In genomic region chr4:134914122-134914863, GRCm38 (mm10) we compare ENCODE assay signal across 8 mouse cellular contexts. TPM values are rescaled to one million over a fixed set of nuclear protein-coding genes. Genes with fewer than 3 reads are reported as not detected.
A peak's percentile ranks its signal among the peaks of the same experiment; 100 is the strongest.
DNase-seq lines count a peak whose midpoint lies in the region; ATAC-seq lines count a peak whose summit lies in the region.

No protein-coding gene starts in this region.

- no peaks in the 10 kb centered on the region for H3K27me3 ChIP-seq in kidney, embryonic 14.5 days (ENCODE audit: control insufficient read depth, insufficient read depth, low read length)

- peak overlapping the region; percentile 81 for H3K27ac ChIP-seq in kidney, embryonic 14.5 days (ENCODE audit: low read depth, low read length)

- no peak for DNase-seq in kidney, postnatal 14 days
- DNase-seq in adipocyte (ENCODE audit: low spot score), result peak; percentile 25
- peak; percentile 64 for DNase-seq in lung, postnatal 25 days (ENCODE audit: low spot score)
- no peak for DNase-seq in ovary, postnatal 36 days (ENCODE audit: low spot score)
- no peak for DNase-seq in urinary bladder, adult 2 months (ENCODE audit: low spot score)
- no peak for DNase-seq in B cell, adult 2 months

- H3K4me2 ChIP-seq in kidney, embryonic 14.5 days (replicated peaks; ENCODE audit: low read depth, low read length), result peak overlapping the region; percentile 72

- no peaks in the 10 kb centered on the region for H3K9me3 ChIP-seq in kidney, embryonic 14.5 days (ENCODE audit: control insufficient read depth, low read length)

- peak overlapping the region; percentile 83 for H3K9ac ChIP-seq in kidney, embryonic 14.5 days (ENCODE audit: low read depth, low read length)

- H3K4me3 ChIP-seq in kidney, embryonic 14.5 days (ENCODE audit: low read length), result peak overlapping the region; percentile 74

- H3K36me3 ChIP-seq in kidney, embryonic 14.5 days (ENCODE audit: control insufficient read depth, insufficient read depth, low read length), result peaks cover 8% of the 10 kb centered on the region

- 1% methylated on average over 43 of the region's 43 CpGs for WGBS in kidney, embryonic 14.5 days

- ATAC-seq in kidney, embryonic 14.5 days (ENCODE audit: low FRiP score, low TSS enrichment), result peak; percentile 28
- peak; percentile 11 to 29; a peak in 1 of 4 replicates for ATAC-seq in hematopoietic stem cell, adult 5-6 weeks (replicated peaks in 1 of 2; ENCODE audit: insufficient read depth in 1 of 2, low FRiP score in 2 of 2, low TSS enrichment in 1 of 2, low read depth in 1 of 2, poor library complexity in 2 of 2, severe bottlenecking in 2 of 2)

- H3K4me1 ChIP-seq in kidney, embryonic 14.5 days (ENCODE audit: control insufficient read depth, insufficient read depth, low read length), result 0 out of 2 replicates have a peak, but pooled peaks cover 4% of the 10 kb centered on the region

RNA-seq across cellular contexts. Expression of gene Tmem50a, which starts 0.5 kb away (rescaled TPM):
- 156 and 163 TPM in 2 replicates for polyA plus RNA-seq in kidney, embryonic 14.5 days (2014; fragmentation: Nextera tagmentation; extraction: Ambion mirVana)
- 226 and 246 TPM in 2 replicates for total RNA-seq in hematopoietic stem cell, adult 5-6 weeks (2017)
- polyA plus RNA-seq in urinary bladder, adult 2 months (2012; rRNA removed), result 167 and 192 TPM in 2 replicates

RNA-seq across cellular contexts. Expression of gene Rsrp1, which starts 9.1 kb away (rescaled TPM):
- 339 and 370 TPM in 2 replicates for polyA plus RNA-seq in kidney, embryonic 14.5 days (2014; fragmentation: Nextera tagmentation; extraction: Ambion mirVana)
- 121 and 246 TPM in 2 replicates for total RNA-seq in hematopoietic stem cell, adult 5-6 weeks (2017)
- 580 and 969 TPM in 2 replicates for polyA plus RNA-seq in urinary bladder, adult 2 months (2012; rRNA removed)

RNA-seq across cellular contexts. Expression of gene Syf2, which starts 16.4 kb away (rescaled TPM):
- polyA plus RNA-seq in kidney, embryonic 14.5 days (2014; fragmentation: Nextera tagmentation; extraction: Ambion mirVana), result 77.3 and 90.1 TPM in 2 replicates
- 251 and 314 TPM in 2 replicates for total RNA-seq in hematopoietic stem cell, adult 5-6 weeks (2017)
- polyA plus RNA-seq in urinary bladder, adult 2 months (2012; rRNA removed), result 98.8 and 107 TPM in 2 replicates

RNA-seq across cellular contexts. Expression of gene Rhd, which starts 50.0 kb away (rescaled TPM):
- 1.1 and 1.2 TPM in 2 replicates for polyA plus RNA-seq in kidney, embryonic 14.5 days (2014; fragmentation: Nextera tagmentation; extraction: Ambion mirVana)
- 5.5 and 34.6 TPM in 2 replicates for total RNA-seq in hematopoietic stem cell, adult 5-6 weeks (2017)
- 0.15 and 0.48 TPM in 2 replicates for polyA plus RNA-seq in urinary bladder, adult 2 months (2012; rRNA removed)

Comparison
In these comparisons a context has a peak if more than half of its experiments do, and no peak if none do; other contexts are left out.
1. DNase-seq: peak in adipocyte (single experiment) and lung, postnatal 25 days (single experiment); none in kidney, postnatal 14 days (single experiment), ovary, postnatal 36 days (single experiment), urinary bladder, adult 2 months (single experiment) and B cell, adult 2 months (0 of 2).